21 mouse cellular contexts compared by ENCODE assay signal in the genomic region with DNA sequence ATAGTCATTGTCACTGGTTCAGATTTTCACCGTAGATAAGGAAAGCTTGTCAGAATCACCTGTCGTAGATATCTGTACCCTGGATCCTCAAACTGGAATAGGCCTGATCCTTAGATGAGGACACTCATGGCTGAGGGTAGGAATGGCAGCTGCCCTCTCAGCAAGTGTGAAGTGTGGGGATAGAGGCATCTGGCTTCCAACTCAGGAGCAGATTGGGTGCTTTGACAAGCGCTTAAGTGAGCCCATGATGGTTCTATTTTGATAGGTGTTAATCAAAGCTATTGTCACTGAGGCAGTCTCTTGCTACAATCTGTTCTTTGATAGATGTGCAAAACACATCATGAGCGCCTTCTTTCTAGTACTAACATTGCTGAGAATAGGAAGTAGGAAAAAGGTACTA.
DNase-seq lines count a peak whose midpoint lies in the region; ATAC-seq and TF ChIP-seq lines count a peak whose summit lies in the region.
"Had no signal": no experiment of that assay in that cellular context is flagged by ENCODE, and none has a peak within 500 bp of the region (broad histone marks: within the 10 kb centered on the region; RNA-seq: fewer than 3 reads in every experiment).

No protein-coding gene starts in this region.

- H3K36me3 ChIP-seq in heart, embryonic 11.5 days (ENCODE audit: control insufficient read depth, insufficient read depth, low read length): no peaks in the 10 kb centered on the region
- H3K36me3 ChIP-seq: hindbrain, embryonic 12.5 days; intestine, embryonic 15.5 days; kidney, embryonic 15.5 days; limb, embryonic 15.5 days; liver, embryonic 15.5 days had no signal

- no peak for ATAC-seq in heart, embryonic 11.5 days (replicated peaks; ENCODE audit: insufficient number of reproducible peaks, low FRiP score, low TSS enrichment)
- ATAC-seq: intestine, embryonic 15.5 days had no signal

- TF ChIP-seq POLR2A in lung, adult 2 months (IDR thresholded peaks at IDR 0.05; ENCODE audit: borderline replicate concordance, extremely low read depth, low read depth, low read length): no peak

- WGBS in heart, embryonic 11.5 days (ENCODE audit: insufficient replicate concordance): 81% methylated on average over 4 of the region's 4 CpGs
- 83% methylated on average over 4 of the region's 4 CpGs for WGBS in lung, adult 2 months

- no peak overlapping the region for H3K4me2 ChIP-seq in heart, embryonic 11.5 days
- H3K4me2 ChIP-seq: hindbrain, embryonic 12.5 days; intestine, embryonic 15.5 days; kidney, embryonic 15.5 days; limb, embryonic 15.5 days; liver, embryonic 15.5 days had no signal

- H3K27ac ChIP-seq in heart, embryonic 11.5 days (ENCODE audit: low read depth, low read length): no peak overlapping the region
- H3K27ac ChIP-seq: hindbrain, embryonic 12.5 days; intestine, embryonic 15.5 days; kidney, embryonic 15.5 days; limb, embryonic 15.5 days; liver, embryonic 15.5 days had no signal

- no peaks in the 10 kb centered on the region for H3K9me3 ChIP-seq in heart, embryonic 11.5 days (replicated peaks; ENCODE audit: control insufficient read depth, low read length)
- H3K9me3 ChIP-seq: hindbrain, embryonic 12.5 days; intestine, embryonic 15.5 days; kidney, embryonic 15.5 days; limb, embryonic 15.5 days; liver, embryonic 15.5 days had no signal

- no peaks in the 10 kb centered on the region for H3K27me3 ChIP-seq in heart, embryonic 11.5 days (ENCODE audit: control insufficient read depth, insufficient read depth, low read length)
- H3K27me3 ChIP-seq: CH12.LX; hindbrain, embryonic 12.5 days; intestine, embryonic 15.5 days; kidney, embryonic 15.5 days; liver, embryonic 15.5 days had no signal

- TF ChIP-seq CTCF in lung, adult 2 months (IDR thresholded peaks at IDR 0.05; ENCODE audit: insufficient read depth, low read length): no peak

- H3K4me1 ChIP-seq in heart, embryonic 11.5 days (ENCODE audit: control insufficient read depth, insufficient read depth, low read length): no peaks in the 10 kb centered on the region
- H3K4me1 ChIP-seq in lung, adult 2 months (ENCODE audit: control insufficient read depth, insufficient read depth, low read length): no peaks in the 10 kb centered on the region
- H3K4me1 ChIP-seq: hindbrain, embryonic 12.5 days; intestine, embryonic 15.5 days; kidney, embryonic 15.5 days; limb, embryonic 15.5 days; liver, embryonic 15.5 days had no signal

- no peak overlapping the region for H3K4me3 ChIP-seq in heart, embryonic 11.5 days (ENCODE audit: low read depth, low read length)
- H3K4me3 ChIP-seq in lung, adult 2 months (replicated peaks; ENCODE audit: extremely low read depth, low read depth, low read length): no peak overlapping the region
- H3K4me3 ChIP-seq: hindbrain, embryonic 12.5 days; intestine, embryonic 15.5 days; kidney, embryonic 15.5 days; limb, embryonic 15.5 days; liver, embryonic 15.5 days; myocyte had no signal

- H3K9ac ChIP-seq in heart, embryonic 11.5 days (ENCODE audit: low read depth, low read length): no peak overlapping the region
- H3K9ac ChIP-seq: hindbrain, embryonic 12.5 days; intestine, embryonic 15.5 days; kidney, embryonic 15.5 days; limb, embryonic 15.5 days; liver, embryonic 15.5 days had no signal

- DNase-seq in cerebellum, adult 9-11 months: peak; percentile 50
- no peak for DNase-seq in cerebellum, postnatal 4 days (ENCODE audit: low spot score in 2 of 2)
- DNase-seq in layer of hippocampus, adult 11-12 months (ENCODE audit: low spot score): peak; percentile 13
- no peak for DNase-seq in layer of hippocampus, postnatal 25 days (ENCODE audit: extremely low spot score in 1 of 2, low spot score in 1 of 2)
- peak; percentile 40 to 50 for DNase-seq in cerebellum, postnatal 25 days
- peak; percentile 19 to 34 for DNase-seq in layer of hippocampus, postnatal 10 days (ENCODE audit: low spot score in 2 of 2)
- DNase-seq in lung, adult 2 months: no peak
- DNase-seq: adrenal gland, postnatal 14 days; gastrocnemius, postnatal 25 days; kidney, postnatal 4 days; lung, postnatal 10 days; midbrain, embryonic 14.5 days; thymus, postnatal 14 days had no signal

Comparison
In these comparisons a context has a peak if more than half of its experiments do, and no peak if none do; other contexts are left out.
1. DNase-seq: peak in cerebellum, adult 9-11 months (single experiment), layer of hippocampus, adult 11-12 months (single experiment), cerebellum, postnatal 25 days (2 of 2) and layer of hippocampus, postnatal 10 days (2 of 2); none in cerebellum, postnatal 4 days (0 of 2), layer of hippocampus, postnatal 25 days (0 of 2) and lung, adult 2 months (single experiment).